Mouse (Mus musculus): Measurements from ENCODE around the gene C2cd5.
A peak's percentile ranks its signal among the peaks of the same experiment; 100 is the strongest.
"Not testable (repeated sequence)": the region's sequence is repeated elsewhere in the genome, so short reads cannot be mapped to it uniquely, and the experiment has no call there.

The C2cd5 gene

GRCm38 (mm10) chr6:143099681-143100382 is at the start of gene C2cd5:
Gene C2cd5 (minus strand): TSS chr6:143100141.
- DNase-seq (ENCODE audit: inconsistent age in 2 of 2, low spot score in 1 of 2): peak; percentile 98 to 99

- peak; percentile 52 to 73 for DNase-seq (ENCODE audit: inconsistent age in 2 of 2, low spot score in 1 of 2)
These were observed 48.9 kb upstream of the C2cd5 start for GRCm38 (mm10) chr6:143148868-143149267.

GRCm38 (mm10) chr6:143146756-143147155 is 46.8 kb upstream of the C2cd5 start:
- DNase-seq (ENCODE audit: inconsistent age in 2 of 2, low spot score in 1 of 2): peak; percentile 43 to 67

- no peak for DNase-seq (ENCODE audit: inconsistent age in 2 of 2, low spot score in 1 of 2)
These were observed 45.1 kb upstream of the C2cd5 start for GRCm38 (mm10) chr6:143145051-143145450.

GRCm38 (mm10) chr6:143144556-143144955 is 44.6 kb upstream of the C2cd5 start:
- no peak for DNase-seq (ENCODE audit: inconsistent age in 2 of 2, low spot score in 1 of 2)

- DNase-seq (ENCODE audit: inconsistent age in 2 of 2, low spot score in 1 of 2): no peak
These were observed 43.9 kb upstream of the C2cd5 start for GRCm38 (mm10) chr6:143143775-143144273.

- no peak for DNase-seq (ENCODE audit: inconsistent age in 2 of 2, low spot score in 1 of 2)
These were observed 43.4 kb upstream of the C2cd5 start for GRCm38 (mm10) chr6:143143321-143143720.

- DNase-seq (ENCODE audit: inconsistent age in 2 of 2, low spot score in 1 of 2): no peak
These were observed 42.9 kb upstream of the C2cd5 start for GRCm38 (mm10) chr6:143142861-143143260.

- not testable (repeated sequence) for DNase-seq (ENCODE audit: inconsistent age in 2 of 2, low spot score in 1 of 2)
These were observed 42.0 kb upstream of the C2cd5 start for GRCm38 (mm10) chr6:143141624-143142592.

- peak; percentile 59 to 86 for DNase-seq (ENCODE audit: inconsistent age in 2 of 2, low spot score in 1 of 2)
These were observed 40.9 kb upstream of the C2cd5 start for GRCm38 (mm10) chr6:143140884-143141283.

GRCm38 (mm10) chr6:143139417-143139816 is 39.5 kb upstream of the C2cd5 start:
- no peak for DNase-seq (ENCODE audit: inconsistent age in 2 of 2, low spot score in 1 of 2)

- no peak for DNase-seq (ENCODE audit: inconsistent age in 2 of 2, low spot score in 1 of 2)
These were observed 37.4 kb upstream of the C2cd5 start for GRCm38 (mm10) chr6:143137341-143137740.

GRCm38 (mm10) chr6:143136688-143137087 is 36.7 kb upstream of the C2cd5 start:
- DNase-seq (ENCODE audit: inconsistent age in 2 of 2, low spot score in 1 of 2): no peak

GRCm38 (mm10) chr6:143135097-143135496 is 35.2 kb upstream of the C2cd5 start:
- no peak for DNase-seq (ENCODE audit: inconsistent age in 2 of 2, low spot score in 1 of 2)

- DNase-seq (ENCODE audit: inconsistent age in 2 of 2, low spot score in 1 of 2): no peak
These were observed 33.2 kb upstream of the C2cd5 start for GRCm38 (mm10) chr6:143133150-143133549.

GRCm38 (mm10) chr6:143131895-143132652 is 32.1 kb upstream of the C2cd5 start:
- DNase-seq (ENCODE audit: inconsistent age in 2 of 2, low spot score in 1 of 2): peak in 1 of 2 experiments; percentile 60

- DNase-seq (ENCODE audit: inconsistent age in 2 of 2, low spot score in 1 of 2): no peak
These were observed 30.5 kb upstream of the C2cd5 start for GRCm38 (mm10) chr6:143130411-143130810.

- no peak for DNase-seq (ENCODE audit: inconsistent age in 2 of 2, low spot score in 1 of 2)
These were observed 30.0 kb upstream of the C2cd5 start for GRCm38 (mm10) chr6:143129952-143130351.

GRCm38 (mm10) chr6:143129466-143129865 is 29.5 kb upstream of the C2cd5 start:
- no peak for DNase-seq (ENCODE audit: inconsistent age in 2 of 2, low spot score in 1 of 2)

GRCm38 (mm10) chr6:143125721-143126120 is 25.8 kb upstream of the C2cd5 start:
- DNase-seq (ENCODE audit: inconsistent age in 2 of 2, low spot score in 1 of 2): no peak

- DNase-seq (ENCODE audit: inconsistent age in 2 of 2, low spot score in 1 of 2): no peak
These were observed 19.4 kb upstream of the C2cd5 start for GRCm38 (mm10) chr6:143119325-143119724.
